Mouse (Mus musculus) megakaryocyte, embryonic 14.5 days (primary cell): ENCODE measurements around the gene Sgcd. TPM values are rescaled to one million over a fixed set of nuclear protein-coding genes. Genes with fewer than 3 reads are reported as not detected.

Source experiments
- H3K27me3 ChIP-seq: replicated peaks from 2 replicates; pipeline ENCODE3; 2012; ENCODE audit warnings: inconsistent platforms
- H3K36me3 ChIP-seq: replicated peaks from 2 replicates; pipeline ENCODE3; 2012; ENCODE audit warnings: low read length, inconsistent platforms, mixed read lengths
- H3K4me1 ChIP-seq: 2 replicates; pipeline ENCODE4 v1.6.1; 2012; ENCODE audit warnings: inconsistent platforms
- H3K4me3 ChIP-seq: replicated peaks from 2 replicates; pipeline ENCODE3; 2012; ENCODE audit warnings: moderate library complexity, mild to moderate bottlenecking, inconsistent platforms
- H3K9me3 ChIP-seq: 2 replicates; pipeline ENCODE4 v1.6.1; 2012; ENCODE audit warnings: inconsistent platforms
- FLI1 ChIP-seq: IDR thresholded peaks from 2 replicates; pipeline ENCODE4 v1.6.1; 2012; ENCODE audit warnings: low read length, inconsistent platforms, mixed read lengths
- GATA1 ChIP-seq: IDR thresholded peaks from 3 replicates; pipeline ENCODE4 v1.6.1; 2012; ENCODE audit warnings: mixed read lengths, low read length, inconsistent platforms, borderline replicate concordance
- polyA plus RNA-seq: library from polyadenylated mRNA; stranded (reverse); fragments of >175 nt; gene quantifications from 2 replicates; pipeline ENCODE4 v1.2.3, GENCODE M21; 2012; ENCODE audit warnings: low replicate concordance; ENCODE audit not compliant: insufficient read depth

The Sgcd gene
- polyA plus RNA-seq, 1 experiment, result not detected

DNA sequence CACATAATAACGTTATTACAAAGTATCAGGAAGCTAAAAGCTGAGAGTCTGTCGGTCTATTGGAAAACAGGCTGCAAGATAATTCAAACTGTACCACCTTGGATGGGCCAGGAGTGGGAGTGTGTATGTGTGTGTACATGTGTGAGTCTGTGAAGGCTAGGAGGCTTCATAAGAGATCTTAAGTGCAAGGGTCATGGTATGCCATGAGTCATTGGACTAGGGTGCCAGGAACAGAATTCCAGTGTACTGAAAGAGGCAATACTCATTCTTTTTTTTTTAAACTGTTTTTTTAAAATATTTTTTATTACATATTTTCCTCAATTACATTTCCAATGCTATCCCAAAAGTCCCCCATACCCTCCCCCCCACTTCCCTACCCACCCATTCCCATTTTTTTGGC is 917.6 kb downstream of the Sgcd start:
- Histone ChIP-seq H3K4me1 (no peaks in the 10 kb centered on the region), H3K9me3 (no peaks in the 10 kb centered on the region), H3K4me3 (no peak overlapping the region), H3K27me3 (no peaks in the 10 kb centered on the region), H3K36me3 (no peaks in the 10 kb centered on the region)
- no peak for TF ChIP-seq GATA1
- TF ChIP-seq FLI1, result no peak

DNA sequence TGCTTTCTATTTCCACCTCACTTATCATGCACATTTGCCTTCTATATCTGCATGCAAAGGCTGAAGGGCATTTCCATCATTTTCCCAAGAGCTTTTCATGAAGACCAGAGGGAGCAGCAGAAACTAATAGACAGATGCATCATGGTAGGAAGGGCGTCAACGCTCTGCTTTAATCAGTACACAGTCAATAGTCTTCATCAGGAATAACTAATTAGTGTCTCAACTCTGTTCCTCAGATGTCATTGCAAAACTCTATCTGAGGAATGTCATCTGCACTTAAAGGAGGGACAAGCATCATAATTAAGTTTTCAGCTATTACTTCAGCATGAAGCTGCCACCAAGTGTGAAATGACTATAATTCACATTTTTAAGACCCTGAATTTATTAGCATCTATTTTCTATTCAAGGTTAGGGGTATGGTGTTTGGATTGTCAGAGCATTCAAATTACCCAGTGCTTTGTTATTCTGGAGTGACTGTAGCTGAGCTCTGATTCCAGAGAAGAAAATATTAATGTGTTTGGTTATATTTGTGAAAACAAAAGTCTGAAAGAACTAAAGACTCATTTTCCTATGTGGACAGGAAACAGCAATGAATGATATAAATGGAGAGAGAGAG is 918.9 kb downstream of the Sgcd start:
- TF ChIP-seq GATA1, result no peak
- no peak for TF ChIP-seq FLI1
- no peaks in the 10 kb centered on the region for H3K9me3 ChIP-seq

DNA sequence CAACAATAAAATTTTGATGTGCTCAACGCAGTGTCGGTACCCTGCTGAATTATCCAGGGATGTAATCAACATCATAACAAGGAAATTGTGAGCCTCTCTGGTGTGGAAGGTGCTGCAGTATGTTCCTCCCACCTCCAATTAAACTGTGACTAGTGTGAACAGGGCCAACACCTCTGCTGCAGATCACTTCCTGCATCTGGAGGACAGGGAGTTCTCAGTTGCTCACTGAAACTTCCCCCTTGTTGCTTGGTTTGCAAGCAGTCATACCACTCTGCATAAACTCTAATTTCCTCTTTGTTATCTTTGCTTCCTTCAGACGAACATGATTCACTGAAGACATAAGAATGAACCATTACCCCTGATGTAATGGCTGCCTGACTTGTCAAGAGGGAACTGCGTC is 925.1 kb downstream of the Sgcd start:
- Histone ChIP-seq H3K27me3 (no peaks in the 10 kb centered on the region), H3K9me3 (no peaks in the 10 kb centered on the region), H3K4me3 (no peak overlapping the region), H3K36me3 (no peaks in the 10 kb centered on the region), H3K4me1 (peaks cover 3% of the 10 kb centered on the region; the same call in 1 of the 2 replicates)
- TF ChIP-seq GATA1 (no peak), FLI1 (no peak)

More for the DNA sequence above, 918.9 kb downstream of the Sgcd start:
- Histone ChIP-seq H3K4me1 (no peaks in the 10 kb centered on the region), H3K27me3 (no peaks in the 10 kb centered on the region), H3K36me3 (no peaks in the 10 kb centered on the region), H3K4me3 (no peak overlapping the region)

DNA sequence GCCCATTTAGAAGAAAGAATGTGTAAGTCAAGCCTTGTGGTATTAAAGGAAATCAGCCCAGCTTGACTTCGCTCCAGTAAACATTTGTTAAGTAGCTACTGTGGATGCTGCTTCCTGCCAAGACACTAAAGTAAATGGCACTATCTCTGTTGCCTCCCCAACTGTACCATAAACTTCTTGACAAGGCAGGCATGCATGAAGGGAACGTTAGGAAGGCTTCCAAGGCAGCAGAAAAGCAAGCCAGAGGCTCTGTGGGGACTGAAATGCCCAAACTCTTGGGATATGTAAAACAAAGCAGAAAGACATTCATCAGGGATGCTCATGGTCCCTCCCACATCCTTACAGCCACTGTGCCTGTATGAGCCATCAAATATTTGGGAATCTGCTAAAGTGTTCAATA is 938.4 kb downstream of the Sgcd start:
- Histone ChIP-seq H3K27me3 (no peaks in the 10 kb centered on the region), H3K9me3 (peaks cover 7% of the 10 kb centered on the region; the same call in 1 of the 2 replicates), H3K36me3 (no peaks in the 10 kb centered on the region), H3K4me3 (no peak overlapping the region), H3K4me1 (no peaks in the 10 kb centered on the region)
- TF ChIP-seq FLI1, result no peak
- no peak for TF ChIP-seq GATA1

DNA sequence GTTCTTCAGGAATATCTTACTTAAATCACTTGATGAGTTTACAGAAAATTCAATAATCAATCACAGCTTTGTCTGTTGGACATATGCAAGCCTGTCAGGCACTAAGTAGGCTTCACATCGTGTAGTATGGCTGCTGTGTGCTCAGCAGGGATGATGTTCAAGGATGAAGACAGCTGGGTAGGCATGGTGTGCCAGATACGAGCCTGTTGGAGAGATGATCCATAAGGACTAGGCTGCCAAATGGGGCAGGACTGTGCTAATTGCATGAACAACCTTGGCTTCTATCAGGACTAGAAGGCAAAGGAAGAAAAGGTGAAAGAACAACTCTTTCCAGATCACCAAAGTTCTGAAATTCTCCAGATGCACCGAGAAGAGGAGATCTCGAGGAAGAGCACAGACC is 939.0 kb downstream of the Sgcd start:
- H3K27me3 ChIP-seq, result no peaks in the 10 kb centered on the region
- peak overlapping the region; percentile 23 for H3K4me3 ChIP-seq
- no peaks in the 10 kb centered on the region for H3K36me3 ChIP-seq
- no peaks in the 10 kb centered on the region for H3K4me1 ChIP-seq
- H3K9me3 ChIP-seq, result peaks cover 7% of the 10 kb centered on the region; the same call in 1 of the 2 replicates
- TF ChIP-seq GATA1 (no peak), FLI1 (no peak)

DNA sequence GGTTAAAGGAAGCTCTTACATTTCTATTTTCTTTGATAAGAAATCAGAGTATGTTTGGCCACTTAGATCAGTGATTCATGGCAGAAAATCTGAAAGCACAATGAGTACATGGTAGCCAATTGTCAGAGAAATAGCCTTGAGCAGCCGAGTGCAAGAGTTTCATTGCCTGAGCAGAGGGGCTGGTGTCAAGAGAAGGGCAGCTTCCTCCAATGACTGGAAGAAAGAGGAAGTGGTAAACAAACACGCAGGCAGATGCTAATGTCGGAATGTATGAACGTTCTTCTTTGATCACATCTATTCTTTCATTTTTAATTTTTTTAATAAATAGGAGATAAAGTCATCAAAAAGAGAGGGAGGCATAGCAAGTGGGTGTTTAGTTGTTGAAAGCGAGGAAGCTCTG is 956.5 kb downstream of the Sgcd start:
- H3K27me3 ChIP-seq, result no peaks in the 10 kb centered on the region
- H3K36me3 ChIP-seq, result no peaks in the 10 kb centered on the region
- TF ChIP-seq FLI1 (no peak), GATA1 (no peak)
- no peaks in the 10 kb centered on the region for H3K9me3 ChIP-seq
- H3K4me1 ChIP-seq, result peaks cover 6% of the 10 kb centered on the region; the same call in 1 of the 2 replicates
- no peak overlapping the region for H3K4me3 ChIP-seq

DNA sequence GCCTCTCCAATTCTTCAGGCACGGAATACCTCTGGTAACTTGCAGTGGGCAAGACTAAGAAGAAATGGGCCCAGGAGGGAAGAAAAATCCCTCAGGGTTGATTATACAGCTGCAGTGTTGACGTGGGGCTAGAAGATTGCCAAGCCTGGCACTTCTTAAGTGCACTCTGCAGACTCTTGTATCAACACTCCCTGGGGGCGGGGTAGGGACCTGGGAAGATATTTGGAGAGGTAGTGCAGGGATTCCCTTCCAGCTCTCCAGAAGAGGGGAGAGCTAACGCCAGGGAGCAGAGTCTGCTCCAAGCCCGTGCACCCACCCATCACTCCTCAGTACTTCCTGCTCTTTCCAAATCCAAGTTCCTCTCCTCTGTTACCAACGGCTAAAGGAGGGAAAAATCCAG is 967.9 kb downstream of the Sgcd start:
- H3K4me1 ChIP-seq, result no peaks in the 10 kb centered on the region
- H3K27me3 ChIP-seq, result no peaks in the 10 kb centered on the region
- no peaks in the 10 kb centered on the region for H3K36me3 ChIP-seq
- TF ChIP-seq FLI1 (no peak), GATA1 (no peak)
- H3K9me3 ChIP-seq, result no peaks in the 10 kb centered on the region; the same call in 1 of the 2 replicates
- no peak overlapping the region for H3K4me3 ChIP-seq

DNA sequence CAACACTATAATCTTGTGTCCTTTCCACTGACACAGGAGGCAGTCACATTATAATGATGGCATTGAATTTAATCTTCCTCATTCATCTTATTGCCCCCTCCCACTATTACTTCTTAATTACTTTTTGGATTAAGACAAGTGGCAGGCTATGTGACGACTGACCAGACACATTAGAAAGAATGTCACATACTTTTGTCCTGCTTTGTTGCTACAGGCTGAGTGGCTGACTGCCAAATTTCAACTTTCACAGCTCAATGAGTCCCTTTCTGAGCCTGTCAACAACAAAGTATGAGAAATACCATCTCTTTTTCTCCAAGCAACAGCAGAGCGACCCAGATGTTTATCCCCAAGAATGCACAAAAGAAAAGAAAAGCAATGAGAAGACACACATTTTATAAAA is 970.6 kb downstream of the Sgcd start:
- TF ChIP-seq GATA1 (no peak), FLI1 (no peak)
- Histone ChIP-seq H3K4me3 (no peak overlapping the region), H3K27me3 (no peaks in the 10 kb centered on the region), H3K9me3 (no peaks in the 10 kb centered on the region; the same call in 1 of the 2 replicates), H3K36me3 (no peaks in the 10 kb centered on the region), H3K4me1 (no peaks in the 10 kb centered on the region)

DNA sequence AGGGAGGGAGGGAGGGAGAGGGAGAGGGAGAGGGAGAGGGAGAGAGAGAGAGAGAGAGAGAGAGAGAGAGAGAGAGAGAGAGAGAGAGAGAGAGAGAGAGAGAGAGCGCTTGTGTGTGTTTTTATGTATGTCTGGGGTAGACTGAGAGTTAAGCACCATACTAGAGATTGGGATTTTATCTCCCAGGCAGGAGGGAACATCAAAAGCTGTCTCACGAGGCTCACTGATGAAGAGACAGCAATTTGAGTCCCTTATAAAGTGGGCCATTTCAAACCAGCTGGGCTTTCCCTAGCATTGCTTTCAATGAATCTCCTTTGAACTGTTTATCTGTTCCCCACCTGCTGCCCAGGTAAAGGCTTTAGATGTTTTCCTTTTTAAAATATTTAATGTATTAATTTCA is 973.1 kb downstream of the Sgcd start:
- Histone ChIP-seq H3K4me1 (no peaks in the 10 kb centered on the region), H3K27me3 (no peaks in the 10 kb centered on the region), H3K36me3 (no peaks in the 10 kb centered on the region), H3K4me3 (no peak overlapping the region), H3K9me3 (no peaks in the 10 kb centered on the region; the same call in 1 of the 2 replicates)
- TF ChIP-seq FLI1 (no peak), GATA1 (no peak)

DNA sequence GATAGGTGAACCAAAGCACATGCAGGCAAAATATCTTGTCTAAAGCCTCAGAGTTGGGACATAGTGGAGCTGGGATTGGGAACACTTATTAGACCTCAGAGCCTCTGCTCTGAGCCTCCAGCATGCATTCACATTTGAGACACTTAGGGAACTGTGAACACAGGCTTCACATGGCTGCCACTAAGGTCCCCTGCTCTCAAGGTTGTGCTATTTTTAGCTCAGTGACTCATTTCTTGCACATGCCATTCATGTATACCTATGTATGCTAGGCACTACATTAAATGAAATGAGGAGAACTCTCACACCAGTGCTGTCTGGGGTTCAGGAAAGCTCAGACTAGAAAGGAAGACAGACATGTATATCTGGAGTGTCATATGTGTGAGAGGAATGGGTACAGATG is 974.5 kb downstream of the Sgcd start:
- TF ChIP-seq FLI1 (no peak), GATA1 (no peak)
- H3K4me1 ChIP-seq, result no peaks in the 10 kb centered on the region
- no peaks in the 10 kb centered on the region for H3K36me3 ChIP-seq
- no peaks in the 10 kb centered on the region for H3K27me3 ChIP-seq
- no peaks in the 10 kb centered on the region; the same call in 1 of the 2 replicates for H3K9me3 ChIP-seq
- no peak overlapping the region for H3K4me3 ChIP-seq
